Mouse (Mus musculus) gastrocnemius, postnatal 25 days (tissue): ENCODE results near the gene Glb1. TPM values are rescaled to one million over a fixed set of nuclear protein-coding genes. Genes with fewer than 3 reads are reported as not detected.

ENCODE experiments used
- DNase-seq: peaks from one replicate; pipeline ENCODE4 v3.0.0; 2022
- total RNA-seq, 2 experiments: library from RNA; stranded (reverse); gene quantifications; 1 replicate in 1 of 2; 2 replicates in 1 of 2; pipeline ENCODE4 v1.2.3; 2021

Glb1 gene
- total RNA-seq, 2 experiments from 2014 or later = 3.9 to 5.4 TPM

DNA sequence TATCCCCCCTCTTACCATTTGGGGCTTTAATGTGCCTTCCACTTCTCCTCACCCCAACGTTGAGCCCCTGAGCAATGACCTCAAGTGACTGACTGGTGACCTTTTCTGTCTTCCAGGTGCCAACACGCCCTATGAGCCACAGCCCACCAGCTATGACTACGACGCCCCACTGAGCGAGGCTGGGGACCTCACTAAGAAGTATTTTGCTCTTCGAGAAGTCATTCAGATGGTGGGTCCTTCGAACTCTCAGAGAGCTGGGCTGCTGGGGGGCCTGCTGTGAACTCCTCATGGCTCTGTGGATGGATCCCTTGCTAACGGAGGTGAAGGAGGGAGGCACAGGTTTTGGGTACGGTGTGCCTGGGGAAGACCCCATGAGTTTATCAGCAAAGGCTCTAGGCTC is 42.0 kb downstream of the Glb1 start:
- no peak for DNase-seq

GRCm38 (mm10) chr9:114443351-114443750 is 42.5 kb downstream of the Glb1 start:
- DNase-seq = no peak

GRCm38 (mm10) chr9:114446887-114447286 is 46.0 kb downstream of the Glb1 start:
- no peak for DNase-seq

DNA sequence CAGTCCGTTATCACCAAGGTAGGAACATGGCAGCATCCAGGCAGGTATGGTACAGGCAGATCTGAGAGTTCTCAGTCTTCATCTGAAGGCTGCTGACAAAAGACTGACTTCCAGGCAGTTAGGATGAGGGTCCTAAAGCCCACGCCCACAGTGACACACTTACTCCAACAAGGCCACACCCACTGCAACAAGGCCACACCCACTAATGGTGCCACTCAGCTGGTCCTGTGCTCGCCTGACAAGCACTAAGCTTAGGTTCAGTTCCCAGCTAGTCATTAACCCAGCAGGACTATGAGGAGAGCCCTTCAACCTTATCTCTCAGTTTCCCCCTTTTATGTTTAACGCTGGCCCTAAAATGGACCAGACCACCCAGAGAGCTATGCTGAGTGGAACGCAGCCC is 47.8 kb downstream of the Glb1 start:
- no peak for DNase-seq

DNA sequence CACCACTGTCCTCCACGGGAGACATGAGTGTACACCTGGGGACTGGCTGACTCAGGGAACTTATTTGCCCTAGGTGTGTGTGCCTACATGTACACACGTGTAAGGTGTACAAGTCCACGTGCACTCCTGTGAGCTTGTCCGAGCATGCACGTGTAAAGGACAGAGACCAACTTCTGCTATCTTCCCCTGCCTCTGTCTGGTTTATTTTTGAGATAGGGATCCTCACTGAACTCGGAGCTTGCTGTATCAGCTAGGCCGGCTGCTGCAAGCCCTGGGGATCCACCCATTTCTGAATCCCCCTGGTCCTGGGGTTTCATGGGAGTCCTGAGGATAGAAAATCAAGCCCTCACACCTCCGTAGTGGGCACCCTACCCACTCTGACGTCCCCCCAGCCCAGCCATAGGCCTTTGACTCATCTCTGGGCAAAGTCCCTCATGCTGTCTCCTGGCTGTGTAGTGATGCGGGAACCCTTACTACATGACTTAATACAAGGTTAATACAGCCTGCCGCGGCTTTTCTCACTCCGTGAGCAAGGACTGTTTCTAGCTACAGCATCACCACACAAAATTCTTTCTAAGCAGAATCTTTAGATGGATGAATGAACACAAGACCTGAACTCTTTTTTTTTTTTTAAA is 48.4 kb downstream of the Glb1 start:
- DNase-seq = no peak

GRCm38 (mm10) chr9:114451615-114452014 is 50.7 kb downstream of the Glb1 start:
- no peak for DNase-seq

- no peak for DNase-seq
Measured at GRCm38 (mm10) chr9:114452418-114452817, 51.5 kb downstream of the Glb1 start.

DNA sequence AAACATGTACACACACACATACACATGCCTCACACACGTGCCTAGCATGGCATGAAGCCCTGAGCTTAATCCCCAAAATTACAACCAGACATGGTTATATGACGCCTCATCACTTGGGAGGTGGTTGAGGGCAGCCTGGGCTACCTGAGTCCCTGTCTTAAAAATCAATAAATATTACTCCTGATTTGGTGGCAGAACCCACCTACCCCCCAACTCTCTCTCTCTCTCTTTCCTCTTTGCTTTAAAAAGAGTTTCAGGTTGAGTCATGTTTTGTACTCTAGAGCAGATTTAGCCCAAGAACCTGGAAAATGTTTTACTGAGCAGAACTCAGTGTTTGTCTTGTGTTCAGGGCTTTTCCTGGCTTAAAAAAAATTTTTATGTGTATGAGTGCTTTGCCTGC is 54.5 kb downstream of the Glb1 start:
- no peak for DNase-seq

- no peak for DNase-seq
Measured at GRCm38 (mm10) chr9:114458436-114458835, 57.6 kb downstream of the Glb1 start.

- no peak for DNase-seq
Measured at GRCm38 (mm10) chr9:114462569-114462968, 61.7 kb downstream of the Glb1 start.

DNA sequence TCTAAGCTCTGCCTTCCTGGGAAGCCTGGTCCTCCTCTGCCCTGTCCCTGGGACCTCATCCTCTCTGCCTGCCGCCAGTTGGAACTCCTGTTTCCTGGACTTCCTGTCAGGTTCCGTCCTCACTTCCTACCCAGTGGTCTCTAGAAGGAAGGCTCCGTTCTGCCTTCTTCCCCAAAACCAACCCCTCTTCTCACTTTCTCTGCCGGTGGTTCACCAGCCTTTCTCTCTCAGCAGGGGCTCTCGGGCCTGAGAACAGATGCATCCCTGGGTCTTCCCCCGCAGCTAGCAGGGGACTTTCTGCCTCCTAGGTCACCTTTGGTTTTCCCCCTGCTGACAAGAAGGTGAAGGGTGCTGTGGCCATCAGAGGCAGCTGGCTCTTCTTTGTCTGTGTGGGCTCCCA is 64.6 kb downstream of the Glb1 start:
- no peak for DNase-seq

DNA sequence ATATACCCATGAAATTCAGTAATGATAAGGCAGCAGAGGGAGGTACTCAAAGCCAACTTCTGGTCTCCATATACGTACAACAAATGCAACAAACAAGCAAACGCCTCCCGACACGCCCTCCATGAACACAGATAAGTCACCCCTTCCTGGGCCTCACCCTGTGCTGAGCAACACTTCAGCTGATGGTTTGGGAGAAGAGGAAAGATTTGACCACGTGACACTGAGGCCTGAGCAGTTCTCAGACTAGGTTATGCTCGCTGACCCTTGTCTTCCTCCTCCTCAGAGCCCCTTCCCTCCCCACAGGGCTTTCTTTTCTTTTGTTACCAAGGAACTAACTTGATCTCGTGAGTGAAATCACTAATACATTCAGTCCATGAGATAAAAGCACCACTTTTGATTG is 66.0 kb downstream of the Glb1 start:
- no peak for DNase-seq

- DNase-seq = no peak
Measured at GRCm38 (mm10) chr9:114468217-114468616, 67.3 kb downstream of the Glb1 start.

GRCm38 (mm10) chr9:114468701-114469100 is 67.8 kb downstream of the Glb1 start:
- DNase-seq = no peak

GRCm38 (mm10) chr9:114471892-114472291 is 71.0 kb downstream of the Glb1 start:
- DNase-seq = no peak

- no peak for DNase-seq
Measured at GRCm38 (mm10) chr9:114477019-114477418, 76.1 kb downstream of the Glb1 start.

GRCm38 (mm10) chr9:114480940-114481339 is 80.1 kb downstream of the Glb1 start:
- DNase-seq = no peak

DNA sequence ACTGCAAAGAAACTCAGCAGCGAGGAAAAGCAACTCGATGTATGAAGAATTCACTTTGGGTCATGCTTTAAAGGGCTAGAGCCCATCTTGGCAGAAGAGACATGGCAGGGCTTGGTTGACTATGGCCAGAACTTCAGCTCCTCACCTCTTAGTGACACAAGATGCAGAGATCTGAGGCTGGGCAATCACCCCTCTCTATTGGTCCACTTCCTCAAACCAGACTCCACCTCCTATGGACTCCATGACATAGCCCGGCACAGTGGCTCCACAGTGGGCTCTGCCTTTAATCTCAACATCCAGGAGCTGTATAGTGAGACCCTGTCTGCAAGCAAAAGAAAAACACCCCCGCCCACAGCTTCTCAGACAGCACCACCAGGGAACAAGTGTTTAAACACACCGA is 83.9 kb downstream of the Glb1 start:
- no peak for DNase-seq

- DNase-seq = no peak
Measured at GRCm38 (mm10) chr9:114486808-114487207, 85.9 kb downstream of the Glb1 start.

- DNase-seq = no peak
Measured at GRCm38 (mm10) chr9:114487481-114488258, 86.8 kb downstream of the Glb1 start.

DNA sequence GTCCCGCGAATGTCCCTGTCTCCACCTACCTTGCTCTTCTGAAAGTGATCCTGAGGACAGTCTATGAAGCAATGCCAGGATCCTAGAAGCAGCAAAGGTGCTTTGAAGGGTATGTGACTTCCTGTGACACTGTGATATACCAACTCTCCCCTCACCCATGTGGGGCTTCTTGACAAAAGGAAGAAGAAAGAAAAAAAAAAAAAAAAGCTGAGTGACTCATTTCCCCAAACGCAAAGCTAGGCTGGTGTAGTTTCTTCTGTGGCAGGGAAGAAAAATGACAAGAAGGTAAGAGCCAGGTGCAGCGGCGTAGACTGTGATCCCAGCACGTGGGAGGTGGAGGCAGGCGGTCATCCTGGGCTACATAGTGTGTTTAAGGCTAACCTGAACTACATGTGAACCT is 95.6 kb downstream of the Glb1 start:
- no peak for DNase-seq

- peak; percentile 51 for DNase-seq
Measured at GRCm38 (mm10) chr9:114498218-114498617, 97.3 kb downstream of the Glb1 start.

DNA sequence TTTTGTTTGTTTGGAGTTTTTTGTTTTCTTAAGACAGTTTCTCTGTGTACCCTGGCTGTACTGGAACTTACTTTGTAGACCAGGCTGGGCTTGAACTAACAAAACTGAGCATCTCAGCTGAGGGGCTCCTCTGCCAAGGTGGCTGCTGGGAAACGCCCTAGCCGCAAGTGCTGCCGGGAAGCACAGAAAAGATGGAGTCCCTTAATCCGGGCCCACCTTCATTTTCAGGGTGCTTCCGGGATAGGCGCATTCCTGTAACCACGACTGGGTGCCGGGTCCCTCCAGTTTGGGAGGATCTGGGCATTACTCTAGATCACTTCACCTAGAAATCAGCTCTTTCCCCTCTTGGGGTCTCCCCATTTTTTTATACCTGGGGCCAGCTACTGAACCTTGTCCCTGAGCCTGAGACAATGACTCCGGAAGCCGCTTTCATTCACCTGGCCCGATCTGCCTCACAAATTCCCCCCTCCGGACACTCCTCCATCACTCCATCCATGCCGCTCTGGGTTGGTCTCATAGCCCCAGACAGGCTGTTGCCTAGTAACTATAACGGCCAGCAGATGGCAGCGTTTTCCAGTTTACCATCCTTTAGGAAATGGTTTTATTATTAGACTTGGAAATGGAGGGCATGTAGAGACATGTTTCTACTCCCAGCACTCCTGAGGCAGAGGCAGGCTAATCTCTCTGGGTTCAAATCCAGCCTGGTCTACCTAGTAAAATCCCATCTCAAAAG is 99.1 kb downstream of the Glb1 start:
- peak; percentile 24 for DNase-seq
